ENCODE assay signal across 8 mouse cellular contexts in the genomic region with DNA sequence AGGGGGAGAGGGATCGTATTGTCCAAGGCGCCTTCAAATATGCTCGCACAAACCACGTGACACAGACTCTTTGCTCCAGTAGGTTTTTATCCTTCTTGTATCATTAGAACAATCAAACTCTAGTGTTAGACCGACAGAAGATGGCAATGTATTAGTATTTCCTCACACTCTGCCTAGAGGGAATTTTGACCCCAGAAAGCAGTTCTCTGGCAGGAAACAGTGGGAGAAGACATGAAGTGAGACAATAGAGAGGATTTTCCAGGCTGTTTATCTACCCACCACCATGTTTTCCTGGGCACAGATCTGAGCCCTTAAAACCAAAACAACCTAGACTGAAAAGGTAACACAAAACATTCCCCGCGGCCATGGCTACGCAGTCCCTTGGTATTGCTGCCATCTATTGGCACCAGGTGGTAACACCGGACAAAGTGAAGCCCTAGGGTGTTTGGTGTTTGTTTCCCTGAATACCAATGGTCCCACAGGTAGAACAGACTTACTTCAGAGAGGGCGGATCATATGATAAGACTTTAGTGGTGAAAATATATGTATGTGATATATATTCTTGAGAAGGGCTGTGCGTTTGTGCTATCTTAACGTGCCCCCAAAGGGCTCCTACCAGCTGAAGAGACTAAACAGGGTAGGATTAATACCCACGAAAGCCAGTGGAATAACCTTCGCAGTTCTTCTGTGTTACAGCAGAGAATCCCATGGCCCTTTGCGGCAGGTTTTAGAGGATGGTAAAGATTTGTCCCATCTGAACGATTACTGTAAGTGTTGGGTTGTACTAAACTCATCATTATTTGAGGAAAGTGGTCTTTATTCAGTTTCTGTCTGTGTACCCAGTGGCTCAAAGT.
A peak's percentile ranks its signal among the peaks of the same experiment; 100 is the strongest.
DNase-seq lines count a peak whose midpoint lies in the region; ATAC-seq and TF ChIP-seq lines count a peak whose summit lies in the region.

No protein-coding gene starts in this region.

- H3K9ac ChIP-seq in embryonic facial prominence, embryonic 15.5 days = no peak overlapping the region
- no peak overlapping the region for H3K9ac ChIP-seq in limb, embryonic 13.5 days
- H3K9ac ChIP-seq in midbrain, embryonic 15.5 days = peak overlapping the region; percentile 35; the same call in 1 of the 2 replicates

- 0 out of 2 replicates have a peak, but pooled peaks cover 3% of the 10 kb centered on the region for H3K4me1 ChIP-seq in embryonic facial prominence, embryonic 15.5 days
- no peaks in the 10 kb centered on the region for H3K4me1 ChIP-seq in heart, embryonic 10.5 days
- no peaks in the 10 kb centered on the region for H3K4me1 ChIP-seq in limb, embryonic 13.5 days
- H3K4me1 ChIP-seq in midbrain, embryonic 15.5 days = no peaks in the 10 kb centered on the region
- H3K4me1 ChIP-seq in spleen, adult 2 months (ENCODE audit: control insufficient read depth, insufficient read depth, insufficient read length) = no peaks in the 10 kb centered on the region

- H3K4me2 ChIP-seq in embryonic facial prominence, embryonic 15.5 days (replicated peaks) = peak overlapping the region; percentile 57
- peak overlapping the region; percentile 58 for H3K4me2 ChIP-seq in limb, embryonic 13.5 days (replicated peaks)
- H3K4me2 ChIP-seq in midbrain, embryonic 15.5 days = peak overlapping the region; percentile 59

- no peak for ATAC-seq in embryonic facial prominence, embryonic 15.5 days (ENCODE audit: insufficient number of reproducible peaks, low FRiP score, low TSS enrichment, low read depth)
- ATAC-seq in limb, embryonic 13.5 days (ENCODE audit: low FRiP score, low read depth) = peak; percentile 84; the same call in 1 of the 2 replicates
- peak; percentile 94 for ATAC-seq in midbrain, embryonic 15.5 days (replicated peaks)

- no peak for TF ChIP-seq POLR2A in spleen, adult 2 months (IDR thresholded peaks at IDR 0.05; ENCODE audit: low read depth, low read length)

- WGBS in embryonic facial prominence, embryonic 15.5 days = 25% methylated on average over 16 of the region's 16 CpGs
- WGBS in heart, embryonic 10.5 days = 28% methylated on average over 15 of the region's 16 CpGs
- WGBS in limb, embryonic 13.5 days = 37% methylated on average over 16 of the region's 16 CpGs
- 28% methylated on average over 16 of the region's 16 CpGs for WGBS in midbrain, embryonic 15.5 days
- WGBS in spleen, adult 2 months = 31% methylated on average over 16 of the region's 16 CpGs

- H3K27ac ChIP-seq in embryonic facial prominence, embryonic 15.5 days (replicated peaks) = no peak overlapping the region
- H3K27ac ChIP-seq in heart, embryonic 10.5 days = peak overlapping the region; percentile 52
- no peak overlapping the region for H3K27ac ChIP-seq in limb, embryonic 13.5 days
- H3K27ac ChIP-seq in midbrain, embryonic 15.5 days = no peak overlapping the region
- H3K27ac ChIP-seq in spleen, adult 2 months (ENCODE audit: insufficient read depth, low read length) = no peak overlapping the region

- no peaks in the 10 kb centered on the region for H3K9me3 ChIP-seq in embryonic facial prominence, embryonic 15.5 days (replicated peaks)
- H3K9me3 ChIP-seq in heart, embryonic 10.5 days = no peaks in the 10 kb centered on the region
- no peaks in the 10 kb centered on the region for H3K9me3 ChIP-seq in limb, embryonic 13.5 days
- H3K9me3 ChIP-seq in midbrain, embryonic 15.5 days = no peaks in the 10 kb centered on the region

- H3K4me3 ChIP-seq in embryonic facial prominence, embryonic 15.5 days (replicated peaks) = peak overlapping the region; percentile 37
- peak overlapping the region; percentile 48 for H3K4me3 ChIP-seq in heart, embryonic 10.5 days
- peak overlapping the region; percentile 33 for H3K4me3 ChIP-seq in limb, embryonic 13.5 days
- peak overlapping the region; percentile 37 for H3K4me3 ChIP-seq in midbrain, embryonic 15.5 days
- H3K4me3 ChIP-seq in spleen, adult 2 months (ENCODE audit: extremely low read depth, insufficient read depth, insufficient read length) = no peak overlapping the region; the same call in 1 of the 2 replicates

- peak; percentile 61 for DNase-seq in 416B (ENCODE audit: low read depth)
- peak; percentile 82 to 84 for DNase-seq in adrenal gland, postnatal 36 days
- DNase-seq in heart, embryonic 10.5 days (ENCODE audit: low spot score) = no peak
- DNase-seq in kidney, adult 9 months = peak; percentile 80
- DNase-seq in spleen, adult 2 months (ENCODE audit: low read depth in 1 of 2, low spot score in 2 of 2) = peak; percentile 35 to 59

- TF ChIP-seq CTCF in spleen, adult 2 months (IDR thresholded peaks at IDR 0.05; ENCODE audit: extremely low read depth, insufficient read depth, insufficient read length, insufficient replicate concordance) = peak; percentile 88; the same call in 1 of the 2 replicates

- H3K27me3 ChIP-seq in embryonic facial prominence, embryonic 15.5 days = no peaks in the 10 kb centered on the region
- H3K27me3 ChIP-seq in heart, embryonic 10.5 days (ENCODE audit: insufficient read depth, poor library complexity, severe bottlenecking) = no peaks in the 10 kb centered on the region
- H3K27me3 ChIP-seq in limb, embryonic 13.5 days = no peaks in the 10 kb centered on the region
- H3K27me3 ChIP-seq in midbrain, embryonic 15.5 days (replicated peaks) = no peaks in the 10 kb centered on the region
- no peaks in the 10 kb centered on the region for H3K27me3 ChIP-seq in spleen, adult 2 months (ENCODE audit: control insufficient read depth, insufficient read depth, low read length)

- no peaks in the 10 kb centered on the region for H3K36me3 ChIP-seq in embryonic facial prominence, embryonic 15.5 days
- no peaks in the 10 kb centered on the region for H3K36me3 ChIP-seq in heart, embryonic 10.5 days
- no peaks in the 10 kb centered on the region for H3K36me3 ChIP-seq in limb, embryonic 13.5 days
- no peaks in the 10 kb centered on the region for H3K36me3 ChIP-seq in midbrain, embryonic 15.5 days (replicated peaks)
- H3K36me3 ChIP-seq in spleen, adult 2 months (ENCODE audit: control insufficient read depth, insufficient read depth, low read length) = no peaks in the 10 kb centered on the region
